In the genomic region with DNA sequence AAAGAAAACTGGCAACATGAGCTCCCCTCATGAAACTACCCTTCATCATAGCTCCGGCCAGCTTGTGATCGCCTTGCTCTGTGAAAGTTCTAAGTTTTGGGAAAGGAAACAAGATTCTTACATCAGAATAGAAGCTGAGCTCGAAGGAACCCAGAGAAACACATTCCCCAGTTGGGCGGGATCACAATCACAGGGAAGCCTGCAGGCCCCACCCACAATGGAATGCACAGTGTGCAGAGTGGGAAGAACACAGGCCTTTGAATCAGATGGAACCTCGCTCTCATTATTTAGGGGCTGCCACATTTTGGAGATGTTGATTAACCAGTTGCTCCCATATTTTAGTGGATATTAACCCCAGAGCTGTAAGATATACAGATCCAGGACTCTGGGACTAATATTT, we compare ENCODE assay signal across 22 mouse cellular contexts.
DNase-seq lines count a peak whose midpoint lies in the region; ATAC-seq and TF ChIP-seq lines count a peak whose summit lies in the region.
"Had no signal": no experiment of that assay in that cellular context is flagged by ENCODE, and none has a peak within 500 bp of the region (broad histone marks: within the 10 kb centered on the region; RNA-seq: fewer than 3 reads in every experiment).

No protein-coding gene starts in this region.

- intact Hi-C loops in heart, postnatal 25 days (cut with DNase I) = no loop called here

- no peaks in the 10 kb centered on the region for H3K9me3 ChIP-seq in ES-E14 (ENCODE audit: control insufficient read depth, insufficient read depth, low read depth, low read length)
- no peaks in the 10 kb centered on the region for H3K9me3 ChIP-seq in midbrain, embryonic 16.5 days (replicated peaks; ENCODE audit: control insufficient read depth, low read length, poor library complexity, severe bottlenecking)
- H3K9me3 ChIP-seq: heart, embryonic 10.5 days; limb, embryonic 13.5 days; midbrain, embryonic 13.5 days; neural tube, embryonic 15.5 days had no signal

- H3K36me3 ChIP-seq in ES-E14 (ENCODE audit: control insufficient read depth, insufficient read depth, low read length, poor library complexity, severe bottlenecking) = no peaks in the 10 kb centered on the region
- no peaks in the 10 kb centered on the region for H3K36me3 ChIP-seq in midbrain, embryonic 16.5 days (ENCODE audit: control insufficient read depth, insufficient read depth, low read length)
- H3K36me3 ChIP-seq: heart, embryonic 10.5 days; limb, embryonic 13.5 days; midbrain, embryonic 13.5 days; neural tube, embryonic 15.5 days had no signal

- ATAC-seq in midbrain, embryonic 16.5 days = no peak
- ATAC-seq: forebrain, embryonic 14.5 days; midbrain, embryonic 13.5 days; Patski had no signal

- H3K9ac ChIP-seq in ES-E14 (ENCODE audit: insufficient read depth, low read depth, low read length, poor library complexity, severe bottlenecking) = no peak overlapping the region
- no peak overlapping the region for H3K9ac ChIP-seq in midbrain, embryonic 16.5 days (ENCODE audit: low read depth, low read length)
- H3K9ac ChIP-seq: limb, embryonic 13.5 days; liver, embryonic 14.5 days; midbrain, embryonic 13.5 days; neural tube, embryonic 15.5 days had no signal

- 92% methylated on average over 5 of the region's 5 CpGs for WGBS in midbrain, embryonic 16.5 days

- no peaks in the 10 kb centered on the region for H3K27me3 ChIP-seq in midbrain, embryonic 16.5 days (ENCODE audit: control insufficient read depth, insufficient read depth, low read depth, low read length)
- H3K27me3 ChIP-seq: limb, embryonic 13.5 days; midbrain, embryonic 13.5 days; neural tube, embryonic 15.5 days; Patski had no signal

- peak; percentile 3 to 18 for DNase-seq in heart, adult 18-20 months
- no peak for DNase-seq in heart, postnatal 25 days (ENCODE audit: low spot score)
- DNase-seq in 3134 (ENCODE audit: extremely low read depth, insufficient read length, low spot score) (peak; percentile 60), ES-E14 (ENCODE audit: low read depth, low spot score) (peak; percentile 79)
- DNase-seq in lung, postnatal 10 days = peak; percentile 8
- DNase-seq in cerebellum, adult 8-10 months = no peak
- DNase-seq in adrenal gland, postnatal 25 days = no peak
- DNase-seq: cerebellum, adult 2 months; gastrocnemius, postnatal 25 days; kidney, adult 2 months; right cerebral cortex, postnatal 25 days; thymus, postnatal 14 days had no signal

- in situ Hi-C loops in ES-E14 (cut with MboI; ENCODE audit: low sequenced_read_pairs in 2 of 2, unreplicated experiment in 2 of 2) = no loop called here

- no peak overlapping the region for H3K27ac ChIP-seq in ES-E14 (ENCODE audit: insufficient read depth, low read depth, low read length, poor library complexity, severe bottlenecking)
- no peak overlapping the region for H3K27ac ChIP-seq in midbrain, embryonic 16.5 days (ENCODE audit: low read length)
- H3K27ac ChIP-seq: heart, embryonic 10.5 days; limb, embryonic 13.5 days; liver, embryonic 14.5 days; midbrain, embryonic 13.5 days; neural tube, embryonic 15.5 days had no signal

- no peak overlapping the region for H3K4me3 ChIP-seq in ES-E14 (ENCODE audit: insufficient read depth in 1 of 2, low read depth in 1 of 2, low read length in 2 of 2, poor library complexity in 1 of 2, severe bottlenecking in 1 of 2)
- no peak overlapping the region for H3K4me3 ChIP-seq in midbrain, embryonic 16.5 days (ENCODE audit: low read depth, low read length)
- H3K4me3 ChIP-seq: erythroblast, embryonic 14.5 days; heart, embryonic 10.5 days; limb, embryonic 13.5 days; midbrain, embryonic 13.5 days; myocyte; neural tube, embryonic 15.5 days had no signal

- peaks cover 2% of the 10 kb centered on the region in 2 experiments; a peak in 1 of 4 replicates for H3K4me1 ChIP-seq in ES-E14 (ENCODE audit: control insufficient read depth in 2 of 2, insufficient read depth in 2 of 2, low read length in 2 of 2, poor library complexity in 1 of 2)
- H3K4me1 ChIP-seq in midbrain, embryonic 16.5 days (ENCODE audit: control insufficient read depth, insufficient read depth, low read length) = no peaks in the 10 kb centered on the region
- H3K4me1 ChIP-seq: heart, embryonic 10.5 days; limb, embryonic 13.5 days; midbrain, embryonic 13.5 days; neural tube, embryonic 15.5 days had no signal

- no peak overlapping the region for H3K4me2 ChIP-seq in midbrain, embryonic 16.5 days (ENCODE audit: low read length)
- H3K4me2 ChIP-seq: limb, embryonic 13.5 days; midbrain, embryonic 13.5 days; neural tube, embryonic 15.5 days had no signal

TF ChIP-seq in ES-E14, 5 proteins besides CTCF, POLR2A, EP300 and RAD21:
- TF ChIP-seq ZNF384 (IDR thresholded peaks at IDR 0.05; ENCODE audit: low read depth, low read length) (no peak), MAFK (IDR thresholded peaks at IDR 0.05; ENCODE audit: insufficient read depth, low read depth, low read length) (no peak), HCFC1 (IDR thresholded peaks at IDR 0.05; ENCODE audit: borderline replicate concordance, insufficient read depth, low read length) (no peak), CHD2 (IDR thresholded peaks at IDR 0.05; ENCODE audit: low read depth, low read length) (no peak), ZC3H11A (IDR thresholded peaks at IDR 0.05; ENCODE audit: borderline replicate concordance, low read depth, low read length) (no peak)

Comparison
In these comparisons a context has a peak if more than half of its experiments do, and no peak if none do; other contexts are left out.
1. DNase-seq: peak in heart, adult 18-20 months (2 of 2), 3134 (single experiment), ES-E14 (single experiment) and lung, postnatal 10 days (single experiment); none in heart, postnatal 25 days (single experiment), cerebellum, adult 8-10 months (single experiment) and adrenal gland, postnatal 25 days (single experiment).